Mouse (Mus musculus) gastrocnemius, postnatal 25 days (tissue): ENCODE results near the gene Spdye4b. TPM values are rescaled to one million over a fixed set of nuclear protein-coding genes. Genes with fewer than 3 reads are reported as not detected.
"Not testable (repeated sequence)": the region's sequence is repeated elsewhere in the genome, so short reads cannot be mapped to it uniquely, and the experiment has no call there.

Experiments
- DNase-seq: peaks from one replicate; pipeline ENCODE4 v3.0.0; 2022
- long read RNA-seq, 2 experiments: library from polyadenylated mRNA; stranded (forward); transcript quantifications; one replicate each; pipeline ENCODE4 v2.0.0; 2021
- total RNA-seq, 2 experiments: library from RNA; stranded (reverse); gene quantifications; 1 replicate in 1 of 2; 2 replicates in 1 of 2; pipeline ENCODE4 v1.2.3; 2021

Spdye4b gene
- total RNA-seq = not detected
- long read RNA-seq, experiment 1 = 0 reads
- long read RNA-seq, experiment 2 = 0 reads

- DNase-seq = peak; percentile 93
These were observed at the start of gene Spdye4b, which contains the start of gene Rbak for GRCm38 (mm10) chr5:143180255-143181076. Gene Spdye4b (plus strand): TSS chr5:143181017. Gene Rbak (minus strand): TSS chr5:143180775.

GRCm38 (mm10) chr5:143132935-143133514 lies 47.8 kb upstream of the Spdye4b start:
- DNase-seq = no peak

- DNase-seq = not testable (repeated sequence)
These were observed 46.4 kb upstream of the Spdye4b start for GRCm38 (mm10) chr5:143134216-143135010.

- no peak for DNase-seq
These were observed 45.8 kb upstream of the Spdye4b start for GRCm38 (mm10) chr5:143135042-143135441.

GRCm38 (mm10) chr5:143137580-143137979 lies 43.2 kb upstream of the Spdye4b start:
- DNase-seq = no peak

GRCm38 (mm10) chr5:143147481-143147880 lies 33.3 kb upstream of the Spdye4b start, which contains the start of gene Olfr718-ps1:
Gene Olfr718-ps1 (minus strand): TSS chr5:143147581.
- no peak for DNase-seq

GRCm38 (mm10) chr5:143148661-143149060 lies 32.2 kb upstream of the Spdye4b start:
- no peak for DNase-seq

- DNase-seq = no peak
These were observed 31.3 kb upstream of the Spdye4b start for GRCm38 (mm10) chr5:143149536-143149935.

- DNase-seq = no peak
These were observed 30.8 kb upstream of the Spdye4b start for GRCm38 (mm10) chr5:143150044-143150443.

GRCm38 (mm10) chr5:143153756-143154155 lies 27.1 kb upstream of the Spdye4b start:
- no peak for DNase-seq

- no peak for DNase-seq
These were observed 25.3 kb upstream of the Spdye4b start for GRCm38 (mm10) chr5:143155534-143155933.

- no peak for DNase-seq
These were observed 15.2 kb upstream of the Spdye4b start for GRCm38 (mm10) chr5:143165508-143166070.

GRCm38 (mm10) chr5:143175970-143176369 lies 4.8 kb upstream of the Spdye4b start:
- no peak for DNase-seq

GRCm38 (mm10) chr5:143177541-143178200 lies 3.1 kb upstream of the Spdye4b start:
- no peak for DNase-seq

GRCm38 (mm10) chr5:143179179-143179578 lies 1.6 kb upstream of the Spdye4b start:
- DNase-seq = no peak

- DNase-seq = not testable (repeated sequence)
These were observed 7.2 kb downstream of the Spdye4b start for GRCm38 (mm10) chr5:143188014-143188413.

GRCm38 (mm10) chr5:143192806-143193205 lies 12.0 kb downstream of the Spdye4b start:
- no peak for DNase-seq

GRCm38 (mm10) chr5:143194747-143195146 lies 13.9 kb downstream of the Spdye4b start:
- not testable (repeated sequence) for DNase-seq

- DNase-seq = no peak
These were observed 14.3 kb downstream of the Spdye4b start for GRCm38 (mm10) chr5:143195166-143195565.

- no peak for DNase-seq
These were observed 15.7 kb downstream of the Spdye4b start for GRCm38 (mm10) chr5:143196506-143196905.

- no peak for DNase-seq
These were observed 24.2 kb downstream of the Spdye4b start for GRCm38 (mm10) chr5:143205015-143205414.

GRCm38 (mm10) chr5:143213832-143214231 lies 33.0 kb downstream of the Spdye4b start:
- no peak for DNase-seq
